Mouse (Mus musculus) neural tube, embryonic 12.5 days (tissue): ENCODE data around the gene Spsb2. TPM values are rescaled to one million over a fixed set of nuclear protein-coding genes. Genes with fewer than 3 reads are reported as not detected.

Experiments
- ATAC-seq: fragments of 200-750 bp; cut with Nextera tagmentation; 2 replicates; pipeline ENCODE4 v1.8.0; 2017; ENCODE audit warnings: low read depth, mild to moderate bottlenecking, moderate TSS enrichment, moderate library complexity; ENCODE audit not compliant: low FRiP score
- H3K27ac ChIP-seq: fragments of 300-500 bp; sonication (generic); 2 replicates; pipeline ENCODE4 v1.5.1; 2016
- H3K27me3 ChIP-seq: fragments of 300-500 bp; sonication (generic); replicated peaks from 2 replicates; pipeline ENCODE4 v1.6.1; 2016; ENCODE audit warnings: mild to moderate bottlenecking
- H3K36me3 ChIP-seq: fragments of 300-500 bp; sonication (generic); 2 replicates; pipeline ENCODE4 v1.6.1; 2016; ENCODE audit warnings: mild to moderate bottlenecking
- H3K4me1 ChIP-seq: fragments of 300-500 bp; sonication (generic); 2 replicates; pipeline ENCODE4 v1.6.1; 2016
- H3K4me2 ChIP-seq: fragments of 300-500 bp; sonication (generic); replicated peaks from 2 replicates; pipeline ENCODE4 v1.6.1; 2016; ENCODE audit warnings: mild to moderate bottlenecking
- H3K4me3 ChIP-seq: fragments of 300-500 bp; sonication (generic); 2 replicates; pipeline ENCODE4 v1.5.1; 2016
- H3K9ac ChIP-seq: fragments of 300-500 bp; sonication (generic); 2 replicates; pipeline ENCODE4 v1.6.1; 2016; ENCODE audit warnings: mild to moderate bottlenecking
- H3K9me3 ChIP-seq: fragments of 300-500 bp; sonication (generic); 2 replicates; pipeline ENCODE4 v1.6.1; 2016; ENCODE audit warnings: mild to moderate bottlenecking
- WGBS: fragments of 180-500 bp; shearing (Covaris S2); methylation state at CpG from one replicate; pipeline ENCODE4 v1.1.7; 2016; 5-methylcytosine and 5-hydroxymethylcytosine counted together
- polyA plus RNA-seq: library from polyadenylated mRNA; unstranded; fragments of >200 nt; fragmentation: Nextera tagmentation; extraction: Ambion mirVana; gene quantifications from 2 replicates; pipeline ENCODE4 v1.2.1, GENCODE M21; 2016

The Spsb2 gene
- 8.2 and 8.5 TPM in 2 replicates for polyA plus RNA-seq

GRCm38 (mm10) chr6:124808358-124809012, at the start of gene Spsb2:
Gene Spsb2, plus strand, starts transcription at chr6:124808661.
- Histone ChIP-seq H3K4me2 (peak within 1 kb of the TSS; percentile 97), H3K4me3 (peak within 1 kb of the TSS; percentile 51), H3K27ac (peak within 1 kb of the TSS; percentile 53; the same call in 1 of the 2 replicates), H3K36me3 (peaks cover 12% of the 10 kb centered on the region), H3K9me3 (no peaks in the 10 kb centered on the region), H3K9ac (peak within 1 kb of the TSS; percentile 75), H3K27me3 (no peaks in the 10 kb centered on the region), H3K4me1 (peaks cover 46% of the 10 kb centered on the region)
- ATAC-seq = peak; percentile 21
- 5% methylated on average over 29 of the region's 29 CpGs for WGBS

DNA sequence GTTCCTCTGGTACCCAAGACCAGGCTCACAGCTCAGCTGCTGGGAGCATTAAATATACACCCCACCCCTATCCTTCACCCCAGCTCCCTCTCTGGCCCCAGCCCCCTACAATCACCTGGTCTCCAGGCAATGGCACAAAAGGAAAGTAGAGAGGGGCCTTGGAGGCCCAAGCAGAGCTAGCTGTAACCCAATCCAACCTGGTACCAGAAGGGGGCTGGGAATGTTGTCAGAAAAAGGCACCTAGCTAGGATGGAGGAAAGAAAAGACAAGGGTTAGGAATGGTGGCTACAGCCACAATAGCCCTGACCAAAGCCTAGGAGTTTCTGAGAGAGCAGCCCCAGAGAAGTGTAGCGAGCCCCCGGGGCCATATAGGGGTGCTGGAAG, 49.6 kb upstream of the Spsb2 start:
- WGBS = 56% methylated on average over 2 of the region's 2 CpGs
- Histone ChIP-seq H3K4me1 (peaks cover 40% of the 10 kb centered on the region), H3K4me2 (peak overlapping the region; percentile 75), H3K27me3 (no peaks in the 10 kb centered on the region), H3K9me3 (no peaks in the 10 kb centered on the region), H3K9ac (peak overlapping the region; percentile 13; the same call in 1 of the 2 replicates), H3K36me3 (no peaks in the 10 kb centered on the region), H3K27ac (no peak overlapping the region), H3K4me3 (no peak overlapping the region)
- ATAC-seq = no peak

- Histone ChIP-seq H3K9me3 (no peaks in the 10 kb centered on the region), H3K4me1 (peaks cover 38% of the 10 kb centered on the region), H3K27me3 (no peaks in the 10 kb centered on the region), H3K36me3 (no peaks in the 10 kb centered on the region), H3K4me2 (peak overlapping the region; percentile 75), H3K9ac (peak overlapping the region; percentile 13; the same call in 1 of the 2 replicates), H3K4me3 (no peak overlapping the region), H3K27ac (no peak overlapping the region)
- no peak for ATAC-seq
- whole genome bisulfite sequencing = 5% methylated on average over 5 of the region's 5 CpGs
Measured at GRCm38 (mm10) chr6:124759259-124759658, 49.2 kb upstream of the Spsb2 start.

GRCm38 (mm10) chr6:124765951-124766350, 42.5 kb upstream of the Spsb2 start:
- no peak overlapping the region for H3K27ac ChIP-seq
- H3K4me2 ChIP-seq = no peak overlapping the region
- WGBS = 88% methylated on average over 7 of the region's 7 CpGs
- peaks cover 14% of the 10 kb centered on the region for H3K27me3 ChIP-seq
- H3K4me3 ChIP-seq = no peak overlapping the region
- H3K36me3 ChIP-seq = no peaks in the 10 kb centered on the region
- H3K9me3 ChIP-seq = no peaks in the 10 kb centered on the region
- no peak for ATAC-seq
- no peak overlapping the region for H3K9ac ChIP-seq
- H3K4me1 ChIP-seq = peaks cover 16% of the 10 kb centered on the region

DNA sequence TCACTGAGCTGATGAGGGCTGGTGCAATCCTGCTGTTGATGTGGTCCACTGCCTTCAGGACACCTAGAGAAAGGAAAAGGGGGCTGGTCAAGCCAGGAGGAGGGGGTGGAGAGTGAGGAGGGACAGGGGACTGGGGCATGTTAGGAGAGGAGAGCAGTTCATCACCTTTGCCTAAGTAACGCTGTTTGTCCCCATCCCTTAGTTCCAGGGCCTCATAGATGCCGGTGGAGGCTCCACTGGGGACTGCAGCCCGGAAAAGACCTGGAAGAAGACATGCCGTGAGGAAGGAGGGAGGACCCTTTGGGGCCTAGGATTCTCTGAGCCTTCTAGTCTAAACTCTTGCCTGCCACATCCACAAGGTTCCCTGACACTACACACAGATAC, 40.9 kb upstream of the Spsb2 start:
- Histone ChIP-seq H3K27me3 (peaks cover 14% of the 10 kb centered on the region), H3K36me3 (no peaks in the 10 kb centered on the region), H3K4me2 (peak overlapping the region; percentile 71; the same call in 1 of the 2 replicates), H3K4me1 (peaks cover 16% of the 10 kb centered on the region), H3K27ac (no peak overlapping the region), H3K4me3 (no peak overlapping the region), H3K9me3 (no peaks in the 10 kb centered on the region), H3K9ac (no peak overlapping the region)
- ATAC-seq = no peak
- 33% methylated on average over 4 of the region's 4 CpGs for WGBS

DNA sequence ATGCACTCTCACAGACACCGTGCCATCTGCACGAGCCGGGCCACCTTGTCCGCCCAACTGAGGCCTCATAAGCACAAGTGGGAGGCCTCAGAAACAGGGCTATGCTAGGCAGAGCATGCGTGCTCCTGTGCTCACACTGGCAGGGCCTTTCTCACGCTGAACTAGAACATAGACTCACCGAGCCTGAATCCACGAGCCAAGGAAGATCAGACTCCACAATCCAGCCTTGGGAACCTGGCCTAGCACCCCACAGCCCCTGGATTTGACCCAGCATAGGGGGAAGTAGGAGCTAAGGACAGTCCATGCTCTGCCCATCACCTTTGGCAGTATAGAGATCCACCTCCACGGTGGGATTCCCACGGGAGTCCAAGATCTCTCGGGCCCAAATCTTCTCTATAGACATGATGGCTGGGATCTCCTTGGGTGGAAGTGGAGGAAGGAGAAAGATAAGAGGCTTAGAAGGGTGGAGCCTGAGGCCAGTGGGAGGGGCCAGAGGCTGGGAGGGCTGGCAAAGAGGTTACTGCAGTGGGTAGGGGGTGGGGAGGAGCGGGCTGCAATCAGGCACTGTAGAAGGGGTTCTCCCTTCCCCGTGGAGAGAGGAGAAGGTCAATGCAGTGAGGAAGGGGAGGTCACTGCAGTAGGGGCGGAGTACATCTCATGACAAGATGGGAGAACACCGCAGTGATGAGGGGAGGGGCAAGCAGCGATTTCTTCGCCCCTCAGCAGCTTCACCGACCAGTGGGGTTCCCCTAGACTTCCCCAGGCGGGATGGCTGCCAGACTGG, 40.3 kb upstream of the Spsb2 start:
- Histone ChIP-seq H3K4me2 (peak overlapping the region; percentile 71), H3K36me3 (no peaks in the 10 kb centered on the region), H3K9me3 (no peaks in the 10 kb centered on the region), H3K27ac (no peak overlapping the region), H3K9ac (0 out of 2 replicates have a peak overlapping the region, but pooled peaks have one; percentile 59), H3K27me3 (peaks cover 14% of the 10 kb centered on the region), H3K4me3 (peak overlapping the region; percentile 44), H3K4me1 (peaks cover 16% of the 10 kb centered on the region)
- ATAC-seq = 0 out of 2 replicates have a peak, but pooled peaks have one; percentile 21
- WGBS = 25% methylated on average over 19 of the region's 19 CpGs

DNA sequence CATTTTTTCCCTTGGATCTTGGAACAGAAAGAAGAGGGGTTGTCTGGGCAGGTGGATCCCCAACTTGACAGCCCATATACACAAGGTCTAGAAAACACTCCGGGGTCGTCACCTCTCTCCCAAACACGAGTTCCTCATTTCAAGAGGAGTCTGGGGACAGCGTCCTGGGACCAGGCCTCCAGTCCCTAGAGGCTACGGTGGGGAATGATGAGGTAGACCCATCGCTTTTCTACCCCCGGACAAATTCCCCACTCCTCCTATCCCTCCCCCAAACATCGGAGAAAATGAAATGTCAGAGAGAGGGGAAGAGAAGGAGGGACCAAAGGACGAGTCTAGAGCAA, 39.8 kb upstream of the Spsb2 start:
- Histone ChIP-seq H3K27ac (no peak overlapping the region), H3K4me1 (peaks cover 16% of the 10 kb centered on the region), H3K36me3 (no peaks in the 10 kb centered on the region), H3K9me3 (no peaks in the 10 kb centered on the region), H3K4me2 (peak overlapping the region; percentile 71), H3K9ac (peak overlapping the region; percentile 59; the same call in 1 of the 2 replicates), H3K27me3 (peaks cover 14% of the 10 kb centered on the region), H3K4me3 (peak overlapping the region; percentile 44)
- ATAC-seq = peak; percentile 4
- WGBS = 5% methylated on average over 9 of the region's 9 CpGs

DNA sequence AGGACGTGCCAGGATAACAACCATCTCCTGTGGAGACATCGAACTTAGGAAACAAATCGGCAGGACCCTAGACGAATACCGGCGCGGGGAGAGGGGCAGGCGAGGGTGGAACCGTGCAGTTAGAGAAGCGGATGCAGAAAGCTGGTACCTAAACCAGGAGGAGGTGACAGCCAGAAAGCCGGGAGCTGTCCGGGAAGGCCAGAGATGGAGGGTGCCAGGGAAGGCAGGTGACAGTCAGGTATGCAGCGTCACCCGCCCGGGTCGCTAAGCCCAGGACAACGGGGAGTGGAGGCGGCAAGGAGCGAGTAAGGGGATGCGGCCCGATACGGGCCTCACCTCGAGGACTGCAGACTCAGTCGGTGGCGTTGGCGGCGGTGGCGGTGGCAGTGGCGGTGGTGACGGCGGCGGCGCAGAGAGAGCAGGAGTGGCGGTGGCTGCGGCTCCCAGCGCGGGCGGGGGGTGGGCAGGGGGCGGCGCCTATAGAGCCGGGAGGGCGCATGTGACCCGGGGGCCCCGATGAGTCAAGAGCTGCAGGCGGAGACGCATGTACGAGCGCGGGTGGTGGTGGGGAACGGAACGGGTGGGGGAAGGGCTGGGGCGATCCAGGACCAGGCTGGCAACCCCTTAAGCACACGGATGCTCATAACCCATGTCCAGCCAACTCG, 39.2 kb upstream of the Spsb2 start, which contains the start of gene Eno2:
Gene Eno2, minus strand, starts transcription at position 573 of the 665 bp plus-strand sequence.
- peak; percentile 84 for ATAC-seq
- Histone ChIP-seq H3K4me1 (peaks cover 16% of the 10 kb centered on the region), H3K4me2 (peak within 1 kb of the TSS; percentile 71), H3K4me3 (peak within 1 kb of the TSS; percentile 44), H3K27me3 (peaks cover 14% of the 10 kb centered on the region), H3K27ac (no peak within 1 kb of the TSS), H3K9ac (peak within 1 kb of the TSS; percentile 59), H3K9me3 (no peaks in the 10 kb centered on the region), H3K36me3 (no peaks in the 10 kb centered on the region)
- WGBS = under 1% methylated on average over 54 of the region's 54 CpGs

GRCm38 (mm10) chr6:124770013-124770412, 38.4 kb upstream of the Spsb2 start:
- peak overlapping the region; percentile 44 for H3K4me3 ChIP-seq
- WGBS = 55% methylated on average over 7 of the region's 7 CpGs
- H3K27me3 ChIP-seq = peaks cover 14% of the 10 kb centered on the region
- H3K4me1 ChIP-seq = peaks cover 16% of the 10 kb centered on the region
- H3K36me3 ChIP-seq = no peaks in the 10 kb centered on the region
- no peak overlapping the region for H3K9ac ChIP-seq
- ATAC-seq = 0 out of 2 replicates have a peak, but pooled peaks have one; percentile 14
- H3K27ac ChIP-seq = no peak overlapping the region
- H3K9me3 ChIP-seq = no peaks in the 10 kb centered on the region
- H3K4me2 ChIP-seq = peak overlapping the region; percentile 71

DNA sequence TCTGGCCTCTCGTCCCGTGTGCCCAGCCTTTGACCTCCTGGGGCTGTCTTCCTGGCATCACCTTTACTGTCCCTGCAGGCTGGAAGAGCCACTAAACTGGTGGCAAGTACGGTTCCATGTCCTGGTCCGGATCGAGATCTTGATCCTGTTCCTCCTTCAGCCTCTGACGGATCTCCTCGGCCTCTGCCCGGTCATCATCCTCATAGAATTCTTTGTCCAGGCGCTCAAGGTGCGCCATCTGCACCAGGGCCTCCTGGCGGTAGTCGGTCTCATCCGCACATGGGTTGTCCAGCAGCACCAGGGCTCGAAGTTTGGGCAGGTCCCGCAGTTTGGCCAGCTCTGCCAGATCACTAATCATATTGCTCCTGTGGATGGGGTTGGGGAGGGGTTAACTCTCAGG, 38.0 kb upstream of the Spsb2 start:
- Histone ChIP-seq H3K4me2 (no peak overlapping the region), H3K27ac (no peak overlapping the region), H3K9me3 (no peaks in the 10 kb centered on the region), H3K27me3 (peaks cover 14% of the 10 kb centered on the region), H3K4me1 (peaks cover 16% of the 10 kb centered on the region), H3K36me3 (no peaks in the 10 kb centered on the region), H3K4me3 (no peak overlapping the region), H3K9ac (no peak overlapping the region)
- no peak for ATAC-seq
- 89% methylated on average over 15 of the region's 15 CpGs for WGBS

GRCm38 (mm10) chr6:124779222-124779983, 29.1 kb upstream of the Spsb2 start, which contains the start of gene Lrrc23:
Gene Lrrc23, minus strand, starts transcription at chr6:124779727.
- 4% methylated on average over 23 of the region's 23 CpGs for WGBS

More at GRCm38 (mm10) chr6:124779222-124779983, 29.1 kb upstream of the Spsb2 start, which contains the start of gene Lrrc23:
- Histone ChIP-seq H3K36me3 (no peaks in the 10 kb centered on the region), H3K9me3 (no peaks in the 10 kb centered on the region), H3K4me2 (peak within 1 kb of the TSS; percentile 70), H3K27ac (no peak within 1 kb of the TSS), H3K4me1 (peaks cover 12% of the 10 kb centered on the region), H3K9ac (0 out of 2 replicates have a peak within 1 kb of the TSS, but pooled peaks have one; percentile 22), H3K27me3 (peaks cover 8% of the 10 kb centered on the region), H3K4me3 (peak within 1 kb of the TSS; percentile 29)
- ATAC-seq = peak; percentile 55
